Mouse (Mus musculus): ENCODE results near the gene Gm9376. TPM values are rescaled to one million over a fixed set of nuclear protein-coding genes. Genes with fewer than 3 reads are reported as not detected.

Gene Gm9376
- total RNA-seq (2022), result not detected

- no peak for DNase-seq (ENCODE audit: low spot score in 2 of 2)
Observed at GRCm38 (mm10) chr14:118266660-118267059, at the start of gene Gm9376. Gene Gm9376, plus strand, starts transcription at chr14:118266960.

GRCm38 (mm10) chr14:118220885-118221284, 45.9 kb upstream of the Gm9376 start:
- DNase-seq (ENCODE audit: low spot score in 2 of 2), result no peak

- no peak for DNase-seq (ENCODE audit: low spot score in 2 of 2)
Observed at GRCm38 (mm10) chr14:118225061-118225743, 41.6 kb upstream of the Gm9376 start.

- DNase-seq (ENCODE audit: low spot score in 2 of 2), result no peak
Observed at GRCm38 (mm10) chr14:118225911-118226310, 40.8 kb upstream of the Gm9376 start.

GRCm38 (mm10) chr14:118226471-118227155, 40.1 kb upstream of the Gm9376 start:
- no peak for DNase-seq (ENCODE audit: low spot score in 2 of 2)

GRCm38 (mm10) chr14:118232381-118232970, 34.3 kb upstream of the Gm9376 start:
- DNase-seq (ENCODE audit: low spot score in 2 of 2), result no peak

- no peak for DNase-seq (ENCODE audit: low spot score in 2 of 2)
Observed at GRCm38 (mm10) chr14:118233786-118234540, 32.8 kb upstream of the Gm9376 start.

GRCm38 (mm10) chr14:118234541-118235210, 32.1 kb upstream of the Gm9376 start:
- DNase-seq (ENCODE audit: low spot score in 2 of 2), result no peak

DNA sequence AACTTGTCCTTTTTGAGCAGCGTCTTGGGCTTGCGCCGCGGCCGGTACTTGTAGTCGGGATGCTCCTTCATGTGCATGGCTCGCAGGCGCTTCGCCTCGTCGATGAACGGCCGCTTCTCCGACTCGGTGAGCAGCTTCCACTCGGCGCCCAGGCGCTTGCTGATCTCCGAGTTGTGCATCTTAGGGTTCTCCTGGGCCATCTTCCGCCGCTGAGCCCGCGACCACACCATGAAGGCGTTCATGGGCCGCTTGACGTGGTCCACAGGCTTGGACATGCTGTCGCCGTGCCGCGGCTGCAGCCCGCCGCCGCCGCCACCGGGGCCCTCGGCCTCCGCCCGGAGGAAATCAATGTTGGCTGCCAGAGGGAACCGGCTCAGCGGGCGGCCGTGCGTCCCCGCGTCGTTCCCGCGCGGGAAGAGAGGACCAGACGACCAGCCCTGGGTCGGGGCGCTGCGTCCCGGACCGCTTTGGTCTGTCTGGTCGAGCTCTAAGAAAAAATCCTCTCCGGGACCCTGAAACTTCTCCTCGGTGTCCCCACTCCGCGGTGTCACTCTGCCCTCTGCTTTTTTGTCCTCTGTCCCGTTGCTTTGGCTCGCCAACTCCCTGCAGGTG, 31.3 kb upstream of the Gm9376 start:
- DNase-seq (ENCODE audit: low spot score in 2 of 2), result no peak

GRCm38 (mm10) chr14:118235973-118236885, 30.5 kb upstream of the Gm9376 start:
- no peak for DNase-seq (ENCODE audit: low spot score in 2 of 2)

DNA sequence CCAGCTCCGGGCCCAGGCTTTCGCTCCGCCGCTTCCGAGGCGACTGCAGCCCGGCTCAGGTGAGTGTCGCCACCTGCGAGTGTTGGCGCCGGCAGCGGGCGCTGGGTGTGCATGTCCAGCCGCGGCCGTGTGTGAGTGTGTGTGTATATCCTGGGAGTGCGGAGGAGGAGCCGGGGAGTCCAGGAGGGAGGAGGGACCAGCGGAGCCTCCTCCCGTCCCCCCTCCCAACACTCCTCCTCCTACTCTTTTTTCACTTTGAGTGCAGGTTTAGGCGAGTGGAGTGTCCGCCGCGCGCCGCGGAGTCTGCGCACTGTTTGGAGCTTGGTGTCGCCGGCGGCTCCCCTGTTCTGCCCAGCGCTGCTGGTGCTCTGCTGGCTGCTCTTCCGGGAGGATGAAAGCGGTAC, 29.9 kb upstream of the Gm9376 start, which contains the start of gene Sox21:
Sox21 (minus strand) TSS at position 145 of the 404 bp plus-strand sequence.
- no peak for DNase-seq (ENCODE audit: low spot score in 2 of 2)

DNA sequence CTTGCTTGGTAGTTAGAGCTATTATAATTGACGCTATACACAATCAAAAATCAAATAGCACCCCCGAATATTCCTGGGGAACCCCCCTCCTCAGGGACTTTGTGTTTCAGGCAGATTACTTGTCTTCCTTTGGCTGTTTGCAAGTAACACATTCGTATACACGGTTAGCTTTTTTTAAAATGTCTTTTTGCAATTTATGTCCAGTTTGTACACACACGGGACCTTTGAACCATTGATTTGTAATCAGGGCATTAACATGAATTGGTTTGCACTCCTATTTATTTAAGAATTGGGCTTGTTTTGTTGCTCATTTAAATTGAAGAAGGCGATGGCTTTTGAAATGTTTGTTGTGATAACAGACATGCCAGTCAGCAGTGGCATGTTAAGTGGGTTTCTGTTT, 29.0 kb upstream of the Gm9376 start:
- no peak for DNase-seq (ENCODE audit: low spot score in 2 of 2)

DNA sequence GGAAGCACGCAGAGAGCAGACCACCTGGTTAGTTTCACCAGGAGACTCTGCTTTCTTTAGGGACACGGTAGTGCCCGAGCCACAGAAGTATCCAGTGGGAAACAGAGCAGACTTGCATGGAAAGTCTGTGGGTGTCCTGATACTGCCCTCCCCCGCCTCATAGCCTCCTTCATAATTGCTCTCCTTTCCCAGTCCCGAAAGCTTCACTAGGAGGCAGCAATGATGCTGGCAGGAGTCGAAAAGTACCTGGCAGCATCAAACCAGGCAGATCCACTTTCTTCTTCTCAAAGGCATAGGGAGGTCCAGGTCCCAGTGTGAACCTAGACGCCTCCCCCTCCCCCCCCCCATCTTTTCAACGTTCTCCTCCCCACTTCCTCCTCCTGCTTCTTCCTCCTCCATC, 27.4 kb upstream of the Gm9376 start:
- no peak for DNase-seq (ENCODE audit: low spot score in 2 of 2)

DNA sequence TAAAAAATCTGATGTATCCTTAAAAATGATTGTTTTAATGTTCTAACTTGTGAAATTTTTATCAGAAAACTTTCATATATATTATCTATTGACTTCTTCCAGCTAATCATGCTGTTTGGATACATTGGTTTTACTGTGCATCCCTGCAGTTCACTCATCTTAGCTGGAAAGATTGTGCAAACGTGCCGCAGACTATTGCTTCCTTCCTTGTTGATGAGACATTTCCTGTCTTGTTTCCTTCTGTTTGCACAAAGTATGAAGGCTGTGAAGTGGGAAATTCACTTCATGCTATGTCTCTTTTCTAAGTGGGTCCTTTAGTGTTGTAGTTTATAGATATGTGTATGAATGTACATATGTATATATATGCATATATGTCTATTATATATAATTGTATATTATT, 25.3 kb upstream of the Gm9376 start:
- DNase-seq (ENCODE audit: low spot score in 2 of 2), result no peak

DNA sequence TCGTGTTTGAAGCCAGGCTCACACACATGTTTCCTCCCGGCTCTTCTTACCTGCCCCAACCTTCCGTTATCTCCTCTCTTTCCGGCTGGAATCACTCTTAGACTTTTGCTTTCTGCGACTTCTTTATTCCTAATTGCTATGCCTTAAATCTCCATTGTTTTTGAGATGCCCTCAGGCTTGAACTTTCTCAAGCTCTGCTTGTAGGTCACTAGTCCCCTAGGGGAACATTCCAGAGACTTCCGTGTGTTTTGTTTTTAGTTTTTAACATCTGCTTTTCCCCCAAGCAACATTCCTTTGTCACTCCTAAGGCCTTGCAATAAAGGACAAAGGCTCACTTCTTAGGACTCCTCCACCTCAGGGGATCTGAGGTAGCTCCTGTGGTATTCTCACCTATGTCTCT, 13.4 kb upstream of the Gm9376 start:
- DNase-seq (ENCODE audit: low spot score in 2 of 2), result no peak

- no peak for DNase-seq (ENCODE audit: low spot score in 2 of 2)
Observed at GRCm38 (mm10) chr14:118268849-118269248, 2.1 kb downstream of the Gm9376 start.

- DNase-seq (ENCODE audit: low spot score in 2 of 2), result no peak
Observed at GRCm38 (mm10) chr14:118272594-118273555, 6.1 kb downstream of the Gm9376 start.

GRCm38 (mm10) chr14:118277704-118278498, 11.1 kb downstream of the Gm9376 start:
- DNase-seq (ENCODE audit: low spot score in 2 of 2), result no peak

Measured in gastrocnemius, adult 8-10 months (tissue).